Mouse (Mus musculus) c-Kit-positive CD71-positive TER-119-negative erythroid progenitor cells, embryonic 14.5 days (primary cell): ENCODE measurements around the gene Ggact.

Source experiments
- DNase-seq: peaks from one replicate; pipeline ENCODE4 v3.0.0-alpha.2; 2013; ENCODE audit warnings: low read depth

Gene Ggact

GRCm38 (mm10) chr14:122898550-122898949, 15.0 kb downstream of the Ggact start:
- no peak for DNase-seq

DNA sequence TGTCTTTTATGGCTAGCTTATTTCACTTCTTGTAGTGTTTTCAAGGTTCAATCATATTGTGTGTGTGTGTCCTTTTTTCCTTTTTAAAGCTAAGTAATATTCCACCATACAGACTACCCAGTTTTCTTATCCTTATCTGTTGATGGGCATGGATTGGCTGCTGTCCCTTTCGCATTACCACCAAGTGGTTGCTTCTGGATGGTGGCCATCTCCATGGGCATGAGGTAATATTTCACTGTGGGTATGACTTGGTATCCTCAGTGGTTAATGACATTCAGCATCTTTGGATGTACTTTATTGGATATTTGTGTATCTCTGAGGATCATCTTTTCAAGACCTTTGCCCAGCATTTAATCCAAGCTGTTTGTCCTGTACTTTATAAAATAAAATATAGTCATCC, 17.5 kb downstream of the Ggact start:
- DNase-seq: no peak

DNA sequence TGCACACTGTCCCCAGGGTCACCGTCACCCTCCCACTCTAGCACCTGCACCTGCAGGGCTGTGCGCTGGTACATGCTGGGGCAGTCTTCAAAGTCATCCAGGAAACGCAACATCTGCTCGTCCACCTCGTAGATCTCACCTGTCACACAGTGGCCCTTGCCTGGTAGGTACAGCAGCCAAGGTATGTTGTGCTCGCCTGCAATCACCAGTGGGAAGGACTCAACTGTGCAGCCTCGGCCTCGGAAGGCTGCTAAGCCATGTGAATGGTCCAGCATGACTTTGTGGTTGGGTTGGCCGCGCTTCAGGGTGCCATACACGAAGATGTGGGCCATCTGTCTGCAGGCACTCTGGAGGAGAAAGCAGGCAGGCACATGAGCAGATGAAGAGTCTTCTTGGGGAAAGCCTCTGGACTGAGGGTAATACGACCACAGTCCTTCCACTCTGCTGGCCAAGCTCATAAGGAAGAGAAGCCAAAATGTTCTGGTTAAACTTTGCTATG, 22.0 kb downstream of the Ggact start:
- no peak for DNase-seq

GRCm38 (mm10) chr14:122888480-122888872, 25.1 kb downstream of the Ggact start:
- DNase-seq: no peak

DNA sequence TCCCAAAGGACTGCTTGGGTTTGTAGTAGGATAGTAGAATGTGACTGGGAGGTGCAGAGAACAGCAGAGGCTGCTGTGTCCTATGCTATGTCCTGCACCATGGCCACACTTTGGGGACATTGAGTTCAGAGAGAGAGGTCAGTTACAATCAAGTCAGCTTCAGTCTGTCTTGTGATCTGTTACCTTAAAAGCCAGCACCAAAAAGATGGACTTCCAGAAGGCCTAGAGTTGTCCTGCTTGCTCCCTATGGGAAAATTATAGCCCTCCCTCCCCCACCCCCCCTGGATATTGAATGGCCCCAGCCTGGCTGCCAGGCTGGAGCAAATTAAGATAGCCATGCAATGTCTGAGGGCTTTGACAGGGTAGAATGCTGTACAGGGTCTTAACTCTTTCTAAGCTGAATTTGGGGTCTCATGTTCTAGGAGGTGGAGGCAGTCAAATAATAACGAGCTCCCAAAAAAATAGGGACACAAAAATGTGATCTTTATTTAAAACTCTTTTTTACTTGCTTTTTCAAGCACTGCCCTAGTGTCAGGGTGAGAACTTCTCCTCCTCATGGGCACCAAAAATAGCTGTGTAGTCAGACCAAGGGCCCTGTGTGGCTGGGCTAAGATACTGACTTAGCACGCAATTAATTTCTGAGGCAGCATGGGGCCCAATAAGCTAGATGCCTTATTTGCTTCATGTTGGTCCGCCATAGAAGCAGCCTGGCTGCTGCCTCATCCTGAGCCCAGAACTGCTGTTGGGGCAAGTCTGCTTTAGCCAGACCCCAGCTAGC, 25.7 kb downstream of the Ggact start:
- DNase-seq: no peak

GRCm38 (mm10) chr14:122887278-122887677, 26.3 kb downstream of the Ggact start:
- DNase-seq: no peak

GRCm38 (mm10) chr14:122885893-122886292, 27.7 kb downstream of the Ggact start:
- DNase-seq: no peak

DNA sequence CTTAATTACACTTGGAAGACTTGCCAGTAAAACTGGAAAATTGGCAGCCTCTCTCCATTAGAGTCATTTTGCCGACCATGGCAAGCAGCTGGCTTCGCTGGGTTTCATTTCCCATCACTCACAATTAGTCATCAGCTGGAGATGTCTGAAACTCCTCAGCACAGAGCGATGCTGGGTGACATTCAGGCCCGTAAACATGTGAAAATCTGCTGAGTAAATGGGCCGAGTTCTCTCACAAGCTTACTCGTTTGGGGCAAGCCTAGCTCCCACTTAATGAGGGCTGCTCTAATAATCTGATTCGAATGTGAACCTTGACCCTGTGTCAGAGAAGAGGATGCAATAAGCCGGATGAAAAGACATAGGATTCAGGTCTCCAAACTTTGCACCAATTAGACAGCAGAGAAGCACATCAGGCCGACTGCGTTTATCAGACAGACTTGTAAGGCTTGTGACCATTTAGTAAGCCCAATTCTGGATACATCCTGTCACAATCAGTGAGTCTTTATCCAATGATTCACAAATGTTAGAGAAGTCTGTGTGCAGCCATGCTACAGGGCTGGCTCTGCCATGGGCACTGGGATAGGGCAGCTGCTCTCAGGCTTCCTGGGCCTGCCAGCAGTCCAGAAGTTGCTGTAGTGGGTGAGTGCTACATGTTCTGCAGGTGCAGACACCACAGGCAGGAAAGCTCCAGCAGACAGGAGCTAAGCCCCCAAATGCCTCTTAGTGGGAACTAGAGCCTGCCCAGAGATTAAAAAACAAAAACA, 29.6 kb downstream of the Ggact start:
- DNase-seq: no peak

GRCm38 (mm10) chr14:122883410-122883806, 30.1 kb downstream of the Ggact start:
- no peak for DNase-seq

GRCm38 (mm10) chr14:122882795-122883409, 30.7 kb downstream of the Ggact start:
- DNase-seq: no peak

DNA sequence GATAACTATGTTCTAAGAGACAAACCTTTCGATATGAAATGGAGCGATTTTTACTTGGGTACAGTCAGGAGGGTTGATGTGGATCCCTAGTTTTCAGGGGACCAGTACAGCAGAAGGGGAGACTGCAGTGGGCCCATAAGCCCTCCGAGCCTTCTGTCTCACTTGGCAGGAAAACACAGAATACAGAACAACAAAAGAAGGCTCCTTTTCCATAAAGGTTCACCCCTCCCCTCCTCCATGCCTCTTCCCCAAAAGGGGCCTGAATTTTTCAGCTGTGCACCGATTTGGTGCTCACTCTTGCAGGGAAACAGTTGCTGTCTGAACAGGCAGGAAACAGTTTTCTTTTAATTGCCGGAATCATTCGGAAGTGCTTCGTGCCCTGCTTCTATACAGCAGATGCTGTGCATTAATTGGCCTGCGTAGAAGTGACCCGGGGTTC, 31.3 kb downstream of the Ggact start:
- no peak for DNase-seq

DNA sequence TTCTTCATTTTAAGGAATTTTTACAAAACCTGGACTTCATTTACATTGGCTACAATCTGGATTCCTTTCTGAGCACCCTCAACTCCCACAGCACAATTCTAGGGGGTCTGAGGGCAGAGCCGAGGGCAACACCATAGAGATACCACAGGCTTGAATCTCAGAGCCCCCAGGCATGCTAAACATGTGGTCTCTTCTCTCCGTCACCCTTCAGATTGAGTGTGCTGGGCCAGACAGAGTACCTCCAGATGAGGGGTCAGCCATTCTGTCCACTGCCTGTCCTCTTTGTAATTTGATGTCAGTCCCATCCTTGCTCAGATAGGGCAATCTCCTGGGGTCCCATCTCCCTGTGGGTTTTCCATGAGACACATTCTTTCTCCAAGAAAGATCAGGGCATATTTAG, 31.9 kb downstream of the Ggact start:
- DNase-seq: no peak

DNA sequence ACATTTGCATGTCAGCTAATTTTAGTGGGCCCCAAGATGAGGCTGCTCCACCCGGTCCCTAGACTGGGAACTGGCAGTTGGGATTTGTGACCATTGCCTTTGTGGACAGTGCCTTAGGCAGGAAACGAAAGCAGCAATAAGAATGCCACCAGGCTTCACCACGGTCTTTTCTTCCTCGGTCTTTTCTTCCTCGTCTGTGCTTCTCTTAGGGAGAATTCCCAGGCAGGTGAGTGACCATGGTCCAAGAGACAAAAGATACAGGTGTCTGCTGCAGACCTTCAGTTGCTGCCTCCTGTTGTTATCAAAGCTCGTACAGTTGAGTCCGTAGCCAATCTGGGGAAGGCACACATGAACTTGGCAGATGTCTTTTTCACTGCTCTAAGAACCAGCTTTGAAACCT, 33.3 kb downstream of the Ggact start:
- DNase-seq: no peak

- DNase-seq: no peak
Measured at GRCm38 (mm10) chr14:122877787-122878186, 35.8 kb downstream of the Ggact start.

DNA sequence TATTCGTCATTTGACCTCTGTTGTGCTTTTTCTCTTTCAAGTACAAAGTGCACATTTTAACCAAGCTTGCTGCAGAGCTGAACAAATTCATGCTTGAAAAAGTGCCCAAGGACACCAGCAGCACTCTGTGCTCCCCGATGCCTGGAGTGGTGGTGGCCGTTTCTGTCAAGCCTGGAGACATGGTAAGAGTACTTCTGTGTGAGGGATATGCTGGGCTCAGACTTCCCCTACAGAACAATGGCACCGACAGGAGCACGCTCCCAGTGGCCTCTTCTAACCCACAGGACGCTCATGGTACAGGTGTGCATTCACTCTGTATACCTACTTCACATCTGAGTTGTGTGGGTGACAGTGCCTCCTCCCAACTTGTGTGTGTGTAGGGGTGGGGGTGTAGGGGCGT, 36.8 kb downstream of the Ggact start:
- no peak for DNase-seq

GRCm38 (mm10) chr14:122876163-122876562, 37.4 kb downstream of the Ggact start:
- DNase-seq: peak; percentile 21

DNA sequence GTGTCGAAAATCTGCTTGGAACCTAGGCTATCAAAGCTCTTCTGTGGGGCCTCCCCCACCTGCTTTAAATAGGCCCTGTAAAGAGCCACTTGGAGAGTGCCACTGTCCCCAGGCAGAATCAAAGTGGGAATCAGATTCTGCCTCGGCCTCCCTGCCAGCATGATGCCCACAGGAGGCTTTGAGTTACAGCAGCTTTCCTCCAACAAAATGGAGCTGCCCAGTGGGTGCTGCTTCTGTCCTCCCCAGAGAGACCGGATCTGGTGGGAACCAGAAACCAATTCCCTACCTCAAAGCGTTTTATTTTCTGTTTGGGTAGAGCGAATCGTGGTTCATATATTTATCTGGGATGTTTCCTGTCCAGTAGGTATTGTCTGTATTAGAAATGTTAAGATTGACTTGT, 37.9 kb downstream of the Ggact start:
- DNase-seq: no peak

GRCm38 (mm10) chr14:122875056-122875455, 38.5 kb downstream of the Ggact start:
- DNase-seq: no peak

DNA sequence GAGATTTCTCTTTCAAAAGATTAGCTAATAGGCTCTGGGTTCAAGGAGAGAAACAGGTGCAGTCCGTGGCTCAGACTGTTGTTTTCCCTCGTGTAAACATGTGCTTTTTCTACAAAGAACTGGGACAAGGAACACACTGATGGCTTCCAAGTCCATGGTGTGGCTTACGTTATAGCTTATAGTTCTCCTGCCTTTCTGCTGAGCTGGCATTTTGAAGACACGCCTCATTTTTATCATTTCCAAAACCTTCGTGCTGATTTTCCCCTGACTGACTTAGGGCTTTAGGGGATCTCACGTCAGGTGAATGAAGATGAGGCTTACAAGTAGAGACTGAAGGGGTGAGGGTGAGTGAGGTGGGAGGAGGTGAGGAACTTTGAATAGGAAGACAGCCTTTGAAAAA, 40.9 kb downstream of the Ggact start:
- no peak for DNase-seq

DNA sequence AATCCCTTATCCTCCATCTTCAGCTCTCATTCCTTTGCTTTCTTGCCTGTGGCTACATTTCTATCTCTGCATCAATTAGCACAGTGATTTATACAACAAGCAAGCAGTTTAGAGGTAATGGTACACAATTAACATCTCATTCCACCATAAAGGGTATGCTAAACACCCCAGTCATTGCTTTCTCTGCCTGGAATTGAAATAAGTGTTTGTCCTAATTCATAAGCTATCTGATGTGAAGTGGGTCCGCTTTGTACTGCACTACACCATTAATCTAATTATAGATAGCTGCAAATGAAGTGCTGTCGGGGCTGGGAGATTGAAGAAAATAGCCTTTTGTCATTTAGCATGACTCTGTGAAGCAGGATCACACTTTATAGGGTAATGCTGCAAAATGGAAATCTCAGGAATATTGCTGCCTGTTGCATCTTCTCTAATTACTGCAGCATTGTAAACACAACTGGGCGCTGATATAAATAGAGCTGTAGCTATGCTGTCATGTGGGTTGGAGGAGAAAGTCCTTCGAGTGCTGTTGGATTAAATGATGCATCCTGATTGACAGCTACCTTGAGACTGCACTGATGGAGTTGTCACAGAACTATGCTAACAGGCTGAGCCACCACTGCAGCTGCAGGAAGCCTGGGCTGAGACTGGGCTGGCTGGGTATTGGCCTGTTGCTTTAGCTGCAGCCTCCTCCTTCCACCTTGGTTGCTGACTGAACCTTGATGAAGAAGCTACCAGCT, 41.5 kb downstream of the Ggact start:
- DNase-seq: no peak

DNA sequence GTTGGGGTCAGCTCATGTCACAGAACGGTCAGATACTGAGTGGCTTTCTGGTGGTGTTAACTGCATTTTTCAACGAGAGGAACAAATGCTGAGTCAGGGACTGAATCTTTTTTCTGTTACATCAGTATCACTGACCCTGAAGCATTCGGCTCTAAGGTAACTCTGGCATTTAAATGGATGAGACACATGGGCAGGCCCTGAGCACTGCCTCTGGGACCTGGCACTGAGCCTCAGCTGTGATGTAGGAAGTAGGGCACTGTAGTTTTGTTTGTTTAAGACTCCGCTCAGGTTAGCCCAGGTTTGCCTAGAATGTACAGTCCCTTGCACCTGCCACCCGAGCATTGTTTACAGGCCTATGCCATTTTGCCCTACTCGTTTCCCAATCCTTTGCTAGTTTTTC, 43.7 kb downstream of the Ggact start:
- DNase-seq: no peak
